Mouse (Mus musculus) hindbrain, embryonic 15.5 days (tissue): ENCODE data around the gene Pacsin2. TPM values are rescaled to one million over a fixed set of nuclear protein-coding genes. Genes with fewer than 3 reads are reported as not detected.
"Not testable (repeated sequence)": the region's sequence is repeated elsewhere in the genome, so short reads cannot be mapped to it uniquely, and the experiment has no call there.

ENCODE experiments used
- ATAC-seq: fragments of 200-750 bp; cut with Nextera tagmentation; 2 replicates; pipeline ENCODE4 v1.8.0; 2017; ENCODE audit warnings: low read depth, moderate number of reproducible peaks, moderate TSS enrichment; ENCODE audit not compliant: low FRiP score
- H3K27ac ChIP-seq: fragments of 300-500 bp; sonication (generic); replicated peaks from 2 replicates; pipeline ENCODE4 v1.5.1; 2015; ENCODE audit warnings: mild to moderate bottlenecking, inconsistent platforms
- H3K27me3 ChIP-seq: fragments of 300-500 bp; sonication (generic); 2 replicates; pipeline ENCODE4 v1.6.1; 2015; ENCODE audit warnings: control low read depth, inconsistent platforms
- H3K36me3 ChIP-seq: fragments of 300-500 bp; sonication (generic); 2 replicates; pipeline ENCODE4 v1.6.1; 2015; ENCODE audit warnings: control low read depth, inconsistent platforms
- H3K4me1 ChIP-seq: fragments of 300-500 bp; sonication (generic); replicated peaks from 2 replicates; pipeline ENCODE4 v1.6.1; 2015; ENCODE audit warnings: control low read depth, inconsistent platforms
- H3K4me2 ChIP-seq: fragments of 300-500 bp; sonication (generic); 2 replicates; pipeline ENCODE4 v1.6.1; 2015; ENCODE audit warnings: moderate library complexity, mild to moderate bottlenecking, inconsistent platforms
- H3K4me3 ChIP-seq: fragments of 300-500 bp; sonication (generic); 2 replicates; pipeline ENCODE4 v1.5.1; 2015; ENCODE audit warnings: mild to moderate bottlenecking, inconsistent platforms
- H3K9ac ChIP-seq: fragments of 300-500 bp; sonication (generic); 2 replicates; pipeline ENCODE4 v1.6.1; 2015; ENCODE audit warnings: inconsistent platforms
- H3K9me3 ChIP-seq: fragments of 300-500 bp; sonication (generic); 2 replicates; pipeline ENCODE4 v1.6.1; 2016; ENCODE audit warnings: control low read depth, inconsistent platforms
- WGBS: fragments of 180-500 bp; shearing (Covaris S2); methylation state at CpG from one replicate; pipeline ENCODE4 v1.1.7; 2015; 5-methylcytosine and 5-hydroxymethylcytosine counted together
- polyA plus RNA-seq: library from polyadenylated mRNA; unstranded; fragments of >200 nt; fragmentation: Nextera tagmentation; extraction: Ambion mirVana; gene quantifications from 2 replicates; pipeline ENCODE4 v1.2.1, GENCODE M21; 2015

Gene Pacsin2
- polyA plus RNA-seq, 1 experiment from 2014 or later, result 31.7 TPM

- Histone ChIP-seq H3K27me3 (no peaks in the 10 kb centered on the region), H3K4me3 (no peak overlapping the region), H3K4me1 (0 out of 2 replicates have a peak, but pooled peaks cover 3% of the 10 kb centered on the region), H3K27ac (no peak overlapping the region), H3K9me3 (no peaks in the 10 kb centered on the region), H3K36me3 (no peaks in the 10 kb centered on the region), H3K9ac (no peak overlapping the region), H3K4me2 (no peak overlapping the region)
- ATAC-seq, result no peak
- 73% methylated on average over 10 of the region's 10 CpGs for WGBS
Measured at GRCm38 (mm10) chr15:83473832-83474465, 9.5 kb upstream of the Pacsin2 start.

- WGBS, result 94% methylated on average over 1 of the region's 1 CpGs
- Histone ChIP-seq H3K36me3 (no peaks in the 10 kb centered on the region), H3K4me1 (0 out of 2 replicates have a peak, but pooled peaks cover 3% of the 10 kb centered on the region), H3K9ac (no peak overlapping the region), H3K27ac (no peak overlapping the region), H3K27me3 (no peaks in the 10 kb centered on the region), H3K9me3 (no peaks in the 10 kb centered on the region), H3K4me2 (no peak overlapping the region), H3K4me3 (no peak overlapping the region)
- no peak for ATAC-seq
Measured at GRCm38 (mm10) chr15:83473251-83473650, 8.8 kb upstream of the Pacsin2 start.

GRCm38 (mm10) chr15:83471476-83471875 is 7.1 kb upstream of the Pacsin2 start:
- H3K4me2 ChIP-seq, result no peak overlapping the region
- H3K4me3 ChIP-seq, result no peak overlapping the region
- WGBS, result 77% methylated on average over 7 of the region's 7 CpGs
- H3K9me3 ChIP-seq, result no peaks in the 10 kb centered on the region
- H3K4me1 ChIP-seq, result 0 out of 2 replicates have a peak, but pooled peaks cover 3% of the 10 kb centered on the region
- H3K27me3 ChIP-seq, result no peaks in the 10 kb centered on the region
- no peak overlapping the region for H3K27ac ChIP-seq
- ATAC-seq, result no peak
- H3K36me3 ChIP-seq, result no peaks in the 10 kb centered on the region
- no peak overlapping the region for H3K9ac ChIP-seq

GRCm38 (mm10) chr15:83470443-83470842 is 6.0 kb upstream of the Pacsin2 start:
- Histone ChIP-seq H3K4me3 (no peak overlapping the region), H3K36me3 (no peaks in the 10 kb centered on the region), H3K9me3 (no peaks in the 10 kb centered on the region), H3K4me2 (no peak overlapping the region), H3K27me3 (no peaks in the 10 kb centered on the region), H3K27ac (no peak overlapping the region), H3K9ac (no peak overlapping the region), H3K4me1 (0 out of 2 replicates have a peak, but pooled peaks cover 3% of the 10 kb centered on the region)
- ATAC-seq, result no peak
- 84% methylated on average over 8 of the region's 8 CpGs for WGBS

GRCm38 (mm10) chr15:83469279-83469821 is 4.9 kb upstream of the Pacsin2 start:
- no peaks in the 10 kb centered on the region for H3K9me3 ChIP-seq
- H3K27me3 ChIP-seq, result no peaks in the 10 kb centered on the region
- 71% methylated on average over 6 of the region's 6 CpGs for WGBS
- no peak overlapping the region for H3K4me3 ChIP-seq
- H3K4me2 ChIP-seq, result no peak overlapping the region
- ATAC-seq, result no peak
- H3K4me1 ChIP-seq, result 0 out of 2 replicates have a peak, but pooled peaks cover 8% of the 10 kb centered on the region
- no peaks in the 10 kb centered on the region for H3K36me3 ChIP-seq
- no peak overlapping the region for H3K27ac ChIP-seq
- no peak overlapping the region for H3K9ac ChIP-seq

- WGBS, result 87% methylated on average over 9 of the region's 9 CpGs
- no peaks in the 10 kb centered on the region for H3K9me3 ChIP-seq
- H3K27ac ChIP-seq, result no peak overlapping the region
- H3K4me2 ChIP-seq, result no peak overlapping the region
- H3K4me3 ChIP-seq, result no peak overlapping the region
- H3K4me1 ChIP-seq, result peaks cover 18% of the 10 kb centered on the region
- H3K27me3 ChIP-seq, result 0 out of 2 replicates have a peak, but pooled peaks cover 5% of the 10 kb centered on the region
- no peak overlapping the region for H3K9ac ChIP-seq
- no peaks in the 10 kb centered on the region for H3K36me3 ChIP-seq
- ATAC-seq, result no peak
Measured at GRCm38 (mm10) chr15:83467232-83467966, 3.0 kb upstream of the Pacsin2 start.

- ATAC-seq, result no peak
- H3K36me3 ChIP-seq, result no peaks in the 10 kb centered on the region
Measured at GRCm38 (mm10) chr15:83466331-83466730, 1.9 kb upstream of the Pacsin2 start.

GRCm38 (mm10) chr15:83464905-83465650 is 672 bp upstream of the Pacsin2 start:
- no peak overlapping the region for H3K9ac ChIP-seq
- no peaks in the 10 kb centered on the region for H3K9me3 ChIP-seq
- no peaks in the 10 kb centered on the region for H3K36me3 ChIP-seq
- peak overlapping the region; percentile 92 for H3K4me2 ChIP-seq
- no peak overlapping the region for H3K27ac ChIP-seq
- 79% methylated on average over 19 of the region's 19 CpGs for WGBS
- 0 out of 2 replicates have a peak, but pooled peaks cover 5% of the 10 kb centered on the region for H3K27me3 ChIP-seq
- ATAC-seq, result no peak
- peaks cover 18% of the 10 kb centered on the region for H3K4me1 ChIP-seq
- peak overlapping the region; percentile 79 for H3K4me3 ChIP-seq

More at GRCm38 (mm10) chr15:83466331-83466730, 1.9 kb upstream of the Pacsin2 start:
- Histone ChIP-seq H3K27me3 (0 out of 2 replicates have a peak, but pooled peaks cover 5% of the 10 kb centered on the region), H3K4me1 (peaks cover 18% of the 10 kb centered on the region), H3K9me3 (no peaks in the 10 kb centered on the region), H3K27ac (no peak overlapping the region), H3K9ac (no peak overlapping the region), H3K4me2 (no peak overlapping the region), H3K4me3 (no peak overlapping the region)
- 75% methylated on average over 4 of the region's 4 CpGs for WGBS

- no peak overlapping the region for H3K27ac ChIP-seq
- peaks cover 15% of the 10 kb centered on the region for H3K4me1 ChIP-seq
- ATAC-seq, result no peak
- peak overlapping the region; percentile 63 for H3K9ac ChIP-seq
- WGBS, result 13% methylated on average over 17 of the region's 17 CpGs
- 0 out of 2 replicates have a peak, but pooled peaks cover 5% of the 10 kb centered on the region for H3K27me3 ChIP-seq
- H3K36me3 ChIP-seq, result no peaks in the 10 kb centered on the region
- H3K9me3 ChIP-seq, result no peaks in the 10 kb centered on the region
- H3K4me3 ChIP-seq, result peak overlapping the region; percentile 79
- H3K4me2 ChIP-seq, result peak overlapping the region; percentile 92
Measured at GRCm38 (mm10) chr15:83463369-83464082, 880 bp downstream of the Pacsin2 start.

GRCm38 (mm10) chr15:83462349-83462748 is 2.1 kb downstream of the Pacsin2 start:
- not testable (repeated sequence) for H3K4me2 ChIP-seq, H3K4me3 ChIP-seq, H3K9me3 ChIP-seq, H3K27me3 ChIP-seq, ATAC-seq, H3K27ac ChIP-seq, H3K9ac ChIP-seq, H3K36me3 ChIP-seq
- H3K4me1 ChIP-seq, result peaks cover 15% of the 10 kb centered on the region
- 94% methylated on average over 8 of the region's 8 CpGs for WGBS

- Histone ChIP-seq H3K4me1 (peaks cover 15% of the 10 kb centered on the region), H3K4me2 (no peak overlapping the region), H3K27me3 (0 out of 2 replicates have a peak, but pooled peaks cover 5% of the 10 kb centered on the region), H3K9ac (no peak overlapping the region), H3K4me3 (no peak overlapping the region), H3K9me3 (no peaks in the 10 kb centered on the region), H3K27ac (no peak overlapping the region), H3K36me3 (no peaks in the 10 kb centered on the region)
- no peak for ATAC-seq
- WGBS, result 84% methylated on average over 3 of the region's 3 CpGs
Measured at GRCm38 (mm10) chr15:83460891-83461290, 3.5 kb downstream of the Pacsin2 start.
